22 mouse cellular contexts compared by ENCODE assay signal in genomic region chr12:40263712-40264111, GRCm38 (mm10). TPM values are rescaled to one million over a fixed set of nuclear protein-coding genes. Genes with fewer than 3 reads are reported as not detected.
DNase-seq lines count a peak whose midpoint lies in the region; ATAC-seq and TF ChIP-seq lines count a peak whose summit lies in the region.
"Had no signal": no experiment of that assay in that cellular context is flagged by ENCODE, and none has a peak within 500 bp of the region (broad histone marks: within the 10 kb centered on the region; RNA-seq: fewer than 3 reads in every experiment).

No protein-coding gene starts in this region.

- no peak for TF ChIP-seq POLR2A in olfactory bulb, adult 2 months (IDR thresholded peaks at IDR 0.05; ENCODE audit: insufficient read depth, low read depth, low read length)

- H3K4me3 ChIP-seq in lung, embryonic 14.5 days (ENCODE audit: low read depth, low read length) = no peak overlapping the region
- no peak overlapping the region for H3K4me3 ChIP-seq in lung, embryonic 16.5 days (ENCODE audit: low read length)
- no peak overlapping the region for H3K4me3 ChIP-seq in olfactory bulb, adult 2 months (ENCODE audit: insufficient read depth, low read depth, low read length)
- H3K4me3 ChIP-seq: embryonic facial prominence, embryonic 13.5 days; embryonic facial prominence, embryonic 15.5 days; erythroblast, embryonic 14.5 days; forebrain, embryonic 10.5 days; forebrain, embryonic 12.5 days had no signal

- H3K4me1 ChIP-seq in lung, embryonic 14.5 days (ENCODE audit: insufficient read depth) = 0 out of 2 replicates have a peak, but pooled peaks cover 3% of the 10 kb centered on the region
- no peaks in the 10 kb centered on the region; the same call in 1 of the 2 replicates for H3K4me1 ChIP-seq in lung, embryonic 16.5 days (replicated peaks; ENCODE audit: control insufficient read depth, insufficient read depth, low read length)
- peaks cover 2% of the 10 kb centered on the region; the same call in 1 of the 2 replicates for H3K4me1 ChIP-seq in olfactory bulb, adult 2 months (ENCODE audit: control insufficient read depth, insufficient read depth, low read length)
- H3K4me1 ChIP-seq: embryonic facial prominence, embryonic 13.5 days; embryonic facial prominence, embryonic 15.5 days; forebrain, embryonic 12.5 days had no signal

- WGBS in lung, embryonic 14.5 days = 43% methylated on average over 4 of the region's 4 CpGs
- 51% methylated on average over 4 of the region's 4 CpGs for WGBS in lung, embryonic 16.5 days
- 88% methylated on average over 4 of the region's 4 CpGs for WGBS in olfactory bulb, adult 2 months

- ATAC-seq in lung, embryonic 14.5 days (ENCODE audit: insufficient read depth) = peak; percentile 84
- ATAC-seq in lung, embryonic 16.5 days (ENCODE audit: low read depth) = peak; percentile 91
- ATAC-seq: forebrain, embryonic 14.5 days had no signal

- no peaks in the 10 kb centered on the region for H3K36me3 ChIP-seq in lung, embryonic 14.5 days (ENCODE audit: insufficient read depth)
- H3K36me3 ChIP-seq in lung, embryonic 16.5 days (ENCODE audit: control insufficient read depth, insufficient read depth, low read length) = no peaks in the 10 kb centered on the region
- H3K36me3 ChIP-seq: embryonic facial prominence, embryonic 13.5 days; embryonic facial prominence, embryonic 15.5 days; forebrain, embryonic 10.5 days; forebrain, embryonic 12.5 days had no signal

- no peaks in the 10 kb centered on the region for H3K27me3 ChIP-seq in lung, embryonic 14.5 days (ENCODE audit: insufficient read depth, low read length)
- no peaks in the 10 kb centered on the region for H3K27me3 ChIP-seq in lung, embryonic 16.5 days (ENCODE audit: control insufficient read depth, insufficient read depth, low read depth, low read length)
- H3K27me3 ChIP-seq: embryonic facial prominence, embryonic 13.5 days; embryonic facial prominence, embryonic 15.5 days; forebrain, embryonic 12.5 days had no signal

- TF ChIP-seq CTCF in lung, embryonic 14.5 days (IDR thresholded peaks at IDR 0.05; ENCODE audit: low read depth) = no peak
- TF ChIP-seq CTCF in olfactory bulb, adult 2 months (IDR thresholded peaks at IDR 0.05; ENCODE audit: insufficient read depth, low read depth, low read length) = no peak

- DNase-seq in lung, embryonic 14.5 days = peak; percentile 73
- no peak for DNase-seq in lung, postnatal 10 days
- no peak for DNase-seq in lung, postnatal 4 days
- no peak for DNase-seq in kidney, adult 11 months
- DNase-seq: adrenal gland, adult 2 months; adrenal gland, postnatal 10 days; adrenal gland, postnatal 25 days; cerebellum, adult 11 months; cerebellum, adult 18-20 months; cerebellum, adult 8-10 months; cerebellum, adult 9-11 months; cerebellum, postnatal 14 days; cerebellum, postnatal 36 days; embryo, embryonic 11 days had no signal

- H3K27ac ChIP-seq in lung, embryonic 14.5 days (ENCODE audit: low read depth) = no peak overlapping the region
- no peak overlapping the region; the same call in 1 of the 2 replicates for H3K27ac ChIP-seq in lung, embryonic 16.5 days (ENCODE audit: low read length)
- peak overlapping the region; percentile 62 for H3K27ac ChIP-seq in olfactory bulb, adult 2 months (ENCODE audit: insufficient read depth, low read depth, low read length)
- H3K27ac ChIP-seq: embryonic facial prominence, embryonic 13.5 days; embryonic facial prominence, embryonic 15.5 days; forebrain, embryonic 10.5 days; forebrain, embryonic 12.5 days had no signal

- no peak overlapping the region for H3K4me2 ChIP-seq in lung, embryonic 14.5 days
- no peak overlapping the region for H3K4me2 ChIP-seq in lung, embryonic 16.5 days (ENCODE audit: low read depth, low read length)
- H3K4me2 ChIP-seq: embryonic facial prominence, embryonic 13.5 days; embryonic facial prominence, embryonic 15.5 days; forebrain, embryonic 12.5 days had no signal

- H3K9ac ChIP-seq in lung, embryonic 14.5 days = no peak overlapping the region
- no peak overlapping the region for H3K9ac ChIP-seq in lung, embryonic 16.5 days (ENCODE audit: low read length)
- H3K9ac ChIP-seq: embryonic facial prominence, embryonic 13.5 days; embryonic facial prominence, embryonic 15.5 days; forebrain, embryonic 12.5 days had no signal

- no peaks in the 10 kb centered on the region for H3K9me3 ChIP-seq in lung, embryonic 14.5 days (ENCODE audit: low read depth, low read length)
- no peaks in the 10 kb centered on the region for H3K9me3 ChIP-seq in lung, embryonic 16.5 days (ENCODE audit: control insufficient read depth, low read length)
- H3K9me3 ChIP-seq: embryonic facial prominence, embryonic 13.5 days; embryonic facial prominence, embryonic 15.5 days; forebrain, embryonic 10.5 days; forebrain, embryonic 12.5 days had no signal

RNA-seq across cellular contexts. Expression of gene Ifrd1, which starts 15.4 kb away (rescaled TPM):
- 141 and 148 TPM in 2 replicates for polyA plus RNA-seq in lung, embryonic 14.5 days (2014; fragmentation: Nextera tagmentation; extraction: Ambion mirVana)
- 112 and 117 TPM in 2 replicates for polyA plus RNA-seq in lung, embryonic 16.5 days (2015; fragmentation: Nextera tagmentation; extraction: Ambion mirVana)
- not detected in 2 replicates for polyA plus RNA-seq in olfactory bulb, adult 2 months (2012; ENCODE audit: insufficient read depth, insufficient read length, low replicate concordance, missing spikeins)
